Mouse (Mus musculus) limb, embryonic 15.5 days (tissue): ENCODE data around the gene Timm22. TPM values are rescaled to one million over a fixed set of nuclear protein-coding genes. Genes with fewer than 3 reads are reported as not detected.

Experiments used
- ATAC-seq: fragments of 200-750 bp; cut with Nextera tagmentation; 2 replicates; pipeline ENCODE4 v1.8.0; 2017; ENCODE audit warnings: low read depth, moderate TSS enrichment; ENCODE audit not compliant: insufficient number of reproducible peaks, low FRiP score, low TSS enrichment
- H3K27ac ChIP-seq: fragments of 300-500 bp; sonication (generic); 2 replicates; pipeline ENCODE4 v1.5.1; 2015; ENCODE audit warnings: moderate library complexity, mild to moderate bottlenecking, inconsistent platforms
- H3K27me3 ChIP-seq: fragments of 300-500 bp; sonication (generic); 2 replicates; pipeline ENCODE4 v1.6.1; 2015; ENCODE audit warnings: inconsistent platforms
- H3K36me3 ChIP-seq: fragments of 300-500 bp; sonication (generic); 2 replicates; pipeline ENCODE4 v1.6.1; 2015; ENCODE audit warnings: inconsistent platforms
- H3K4me1 ChIP-seq: fragments of 300-500 bp; sonication (generic); 2 replicates; pipeline ENCODE4 v1.6.1; 2015; ENCODE audit warnings: inconsistent platforms
- H3K4me2 ChIP-seq: fragments of 300-500 bp; sonication (generic); 2 replicates; pipeline ENCODE4 v1.6.1; 2015; ENCODE audit warnings: mild to moderate bottlenecking, inconsistent platforms
- H3K4me3 ChIP-seq: fragments of 300-500 bp; sonication (generic); 2 replicates; pipeline ENCODE4 v1.5.1; 2015; ENCODE audit warnings: mild to moderate bottlenecking, inconsistent platforms
- H3K9ac ChIP-seq: fragments of 300-500 bp; sonication (generic); 2 replicates; pipeline ENCODE4 v1.6.1; 2015; ENCODE audit warnings: inconsistent platforms
- H3K9me3 ChIP-seq: fragments of 300-500 bp; sonication (generic); 2 replicates; pipeline ENCODE4 v1.6.1; 2016; ENCODE audit warnings: inconsistent platforms
- WGBS: fragments of 180-500 bp; shearing (Covaris S2); methylation state at CpG from one replicate; pipeline ENCODE4 v1.1.7; 2015; 5-methylcytosine and 5-hydroxymethylcytosine counted together
- polyA plus RNA-seq: library from polyadenylated mRNA; unstranded; fragments of >200 nt; fragmentation: Nextera tagmentation; extraction: Ambion mirVana; gene quantifications from 2 replicates; pipeline ENCODE4 v1.2.1, GENCODE M21; 2015

Gene Timm22
- polyA plus RNA-seq, 1 experiment from 2014 or later: 107 TPM

DNA sequence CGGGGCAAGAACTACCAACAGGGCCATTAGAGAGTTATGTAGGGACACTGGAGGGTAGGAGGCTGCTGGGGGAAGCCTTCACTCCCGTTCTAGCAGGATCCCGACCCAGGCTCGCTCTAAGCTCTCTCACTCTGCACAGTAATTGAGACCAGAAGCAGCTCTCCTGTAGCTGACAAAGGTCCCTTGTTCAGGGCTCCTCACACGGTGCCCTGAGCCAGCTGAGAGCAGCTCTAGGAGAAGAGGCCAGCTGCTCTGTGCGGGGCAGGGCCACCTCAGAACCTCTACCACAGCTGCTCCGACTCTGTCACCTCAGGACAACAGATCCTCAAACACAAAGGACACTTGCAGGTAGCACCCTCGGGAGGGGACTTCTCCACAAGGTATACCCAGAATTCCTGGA is 38.7 kb downstream of the Timm22 start:
- peaks cover 57% of the 10 kb centered on the region for H3K4me1 ChIP-seq
- no peak overlapping the region for H3K4me3 ChIP-seq
- 28% methylated on average over 8 of the region's 8 CpGs for WGBS
- no peak overlapping the region for H3K9ac ChIP-seq
- no peak for ATAC-seq
- H3K27ac ChIP-seq: peak overlapping the region; percentile 29; the same call in 1 of the 2 replicates
- H3K27me3 ChIP-seq: no peaks in the 10 kb centered on the region
- H3K36me3 ChIP-seq: 0 out of 2 replicates have a peak, but pooled peaks cover 14% of the 10 kb centered on the region
- H3K9me3 ChIP-seq: no peaks in the 10 kb centered on the region
- no peak overlapping the region for H3K4me2 ChIP-seq

GRCm38 (mm10) chr11:76446251-76446650 is 39.5 kb downstream of the Timm22 start:
- Histone ChIP-seq H3K36me3 (peaks cover 19% of the 10 kb centered on the region; the same call in 1 of the 2 replicates), H3K27me3 (no peaks in the 10 kb centered on the region), H3K9me3 (no peaks in the 10 kb centered on the region), H3K4me2 (no peak overlapping the region), H3K4me1 (peaks cover 53% of the 10 kb centered on the region), H3K4me3 (no peak overlapping the region), H3K9ac (no peak overlapping the region), H3K27ac (peak overlapping the region; percentile 29; the same call in 1 of the 2 replicates)
- 5% methylated on average over 10 of the region's 10 CpGs for WGBS
- ATAC-seq: no peak

- Histone ChIP-seq H3K9me3 (no peaks in the 10 kb centered on the region), H3K9ac (peak overlapping the region; percentile 8; the same call in 1 of the 2 replicates), H3K36me3 (peaks cover 36% of the 10 kb centered on the region), H3K4me3 (no peak overlapping the region), H3K27me3 (no peaks in the 10 kb centered on the region), H3K4me1 (peaks cover 57% of the 10 kb centered on the region), H3K27ac (peak overlapping the region; percentile 75), H3K4me2 (no peak overlapping the region)
- ATAC-seq: peak; percentile 81
- WGBS: 12% methylated on average over 15 of the region's 15 CpGs
These were observed 42.9 kb downstream of the Timm22 start for GRCm38 (mm10) chr11:76449520-76450201.

- Histone ChIP-seq H3K4me1 (peaks cover 55% of the 10 kb centered on the region), H3K9ac (no peak overlapping the region), H3K9me3 (no peaks in the 10 kb centered on the region), H3K27me3 (no peaks in the 10 kb centered on the region), H3K36me3 (peaks cover 41% of the 10 kb centered on the region), H3K4me2 (no peak overlapping the region), H3K4me3 (no peak overlapping the region), H3K27ac (peak overlapping the region; percentile 75)
- WGBS: 37% methylated on average over 3 of the region's 3 CpGs
- ATAC-seq: no peak
These were observed 43.4 kb downstream of the Timm22 start for GRCm38 (mm10) chr11:76450202-76450561.

DNA sequence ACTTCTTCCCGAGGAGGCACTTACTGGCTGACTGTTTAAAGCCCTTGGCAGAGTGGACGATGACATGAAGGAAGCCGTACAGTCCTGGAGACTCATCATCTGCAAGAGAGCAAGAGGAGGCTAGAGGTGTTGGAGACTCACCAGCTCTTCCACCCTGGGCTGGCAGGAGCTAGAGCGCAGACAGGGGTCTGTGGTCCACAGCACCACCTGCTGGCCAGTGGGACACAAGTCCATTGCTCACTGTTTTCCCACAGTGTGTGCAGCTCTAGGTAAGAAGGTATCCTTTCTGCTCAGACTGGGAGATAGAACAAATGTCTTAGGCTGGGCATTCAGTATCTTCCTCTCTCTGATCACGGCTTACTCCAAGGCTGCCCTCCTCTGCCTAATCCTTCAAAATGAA is 47.7 kb downstream of the Timm22 start:
- H3K27me3 ChIP-seq: no peaks in the 10 kb centered on the region
- H3K27ac ChIP-seq: no peak overlapping the region
- H3K9ac ChIP-seq: no peak overlapping the region
- no peaks in the 10 kb centered on the region for H3K9me3 ChIP-seq
- no peak overlapping the region for H3K4me3 ChIP-seq
- H3K36me3 ChIP-seq: peaks cover 63% of the 10 kb centered on the region
- no peak overlapping the region for H3K4me2 ChIP-seq
- ATAC-seq: no peak
- peaks cover 23% of the 10 kb centered on the region for H3K4me1 ChIP-seq
- 49% methylated on average over 5 of the region's 5 CpGs for WGBS

GRCm38 (mm10) chr11:76456233-76456632 is 49.5 kb downstream of the Timm22 start:
- Histone ChIP-seq H3K4me2 (no peak overlapping the region), H3K27ac (no peak overlapping the region), H3K9me3 (no peaks in the 10 kb centered on the region), H3K4me3 (no peak overlapping the region), H3K9ac (no peak overlapping the region), H3K36me3 (peaks cover 66% of the 10 kb centered on the region), H3K4me1 (peaks cover 11% of the 10 kb centered on the region), H3K27me3 (no peaks in the 10 kb centered on the region)
- 12% methylated on average over 6 of the region's 6 CpGs for WGBS
- ATAC-seq: peak; percentile 35

DNA sequence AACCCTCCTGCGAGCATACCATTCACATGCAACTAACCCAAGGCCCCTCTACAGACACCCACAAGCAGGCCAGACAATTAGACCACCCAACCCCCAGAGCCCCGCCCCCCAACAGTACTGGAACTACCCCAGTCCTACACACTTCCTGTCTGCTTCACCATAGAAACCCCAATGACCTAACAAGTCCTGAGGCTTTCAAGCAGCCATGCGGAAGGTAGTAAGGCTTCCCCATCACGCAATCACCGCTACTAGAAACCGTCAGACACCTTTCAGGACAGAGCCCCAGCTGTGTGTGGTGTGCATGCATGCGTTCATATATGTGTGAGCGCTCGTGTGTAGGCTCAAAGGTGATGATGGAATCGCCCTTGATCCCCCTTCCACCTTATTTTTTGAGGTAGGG is 50.1 kb downstream of the Timm22 start:
- 74% methylated on average over 10 of the region's 10 CpGs for WGBS
- Histone ChIP-seq H3K4me3 (no peak overlapping the region), H3K27me3 (no peaks in the 10 kb centered on the region), H3K4me1 (peaks cover 11% of the 10 kb centered on the region), H3K9ac (no peak overlapping the region), H3K27ac (no peak overlapping the region), H3K36me3 (peaks cover 68% of the 10 kb centered on the region), H3K9me3 (no peaks in the 10 kb centered on the region), H3K4me2 (no peak overlapping the region)
- no peak for ATAC-seq

- WGBS: 62% methylated on average over 9 of the region's 9 CpGs
- Histone ChIP-seq H3K9me3 (no peaks in the 10 kb centered on the region), H3K4me2 (no peak overlapping the region), H3K27ac (no peak overlapping the region), H3K9ac (no peak overlapping the region), H3K27me3 (no peaks in the 10 kb centered on the region), H3K36me3 (peaks cover 69% of the 10 kb centered on the region), H3K4me1 (peaks cover 11% of the 10 kb centered on the region), H3K4me3 (no peak overlapping the region)
- ATAC-seq: no peak
These were observed 52.0 kb downstream of the Timm22 start for GRCm38 (mm10) chr11:76458730-76459129.

DNA sequence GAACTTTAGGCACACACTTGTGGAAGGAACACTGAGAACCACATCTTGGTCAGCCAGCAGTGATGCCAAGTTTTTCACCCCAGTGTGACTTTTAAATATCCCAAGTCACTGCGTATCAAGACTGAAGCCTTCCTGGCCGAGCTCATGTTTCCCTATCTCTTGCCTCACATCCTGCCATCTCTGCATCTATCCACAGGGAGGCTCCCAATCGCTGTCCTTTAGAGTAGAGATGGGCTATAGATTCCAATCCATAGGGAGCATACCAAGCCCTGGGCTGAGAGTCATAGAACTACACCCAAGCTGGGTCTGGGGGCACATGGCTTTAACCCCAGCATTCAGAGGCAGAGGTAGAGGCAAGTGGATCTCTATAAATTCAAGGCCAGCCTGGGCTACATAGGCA is 52.7 kb downstream of the Timm22 start:
- Histone ChIP-seq H3K4me1 (peaks cover 8% of the 10 kb centered on the region), H3K4me2 (no peak overlapping the region), H3K9me3 (no peaks in the 10 kb centered on the region), H3K9ac (no peak overlapping the region), H3K27me3 (no peaks in the 10 kb centered on the region), H3K27ac (no peak overlapping the region), H3K4me3 (no peak overlapping the region), H3K36me3 (peaks cover 69% of the 10 kb centered on the region)
- 72% methylated on average over 3 of the region's 3 CpGs for WGBS
- no peak for ATAC-seq

GRCm38 (mm10) chr11:76461201-76461600 is 54.4 kb downstream of the Timm22 start:
- Histone ChIP-seq H3K9ac (no peak overlapping the region), H3K4me2 (no peak overlapping the region), H3K27ac (no peak overlapping the region), H3K27me3 (no peaks in the 10 kb centered on the region), H3K4me1 (peaks cover 13% of the 10 kb centered on the region), H3K9me3 (no peaks in the 10 kb centered on the region), H3K4me3 (no peak overlapping the region), H3K36me3 (peaks cover 59% of the 10 kb centered on the region)
- 64% methylated on average over 6 of the region's 6 CpGs for WGBS
- no peak for ATAC-seq

DNA sequence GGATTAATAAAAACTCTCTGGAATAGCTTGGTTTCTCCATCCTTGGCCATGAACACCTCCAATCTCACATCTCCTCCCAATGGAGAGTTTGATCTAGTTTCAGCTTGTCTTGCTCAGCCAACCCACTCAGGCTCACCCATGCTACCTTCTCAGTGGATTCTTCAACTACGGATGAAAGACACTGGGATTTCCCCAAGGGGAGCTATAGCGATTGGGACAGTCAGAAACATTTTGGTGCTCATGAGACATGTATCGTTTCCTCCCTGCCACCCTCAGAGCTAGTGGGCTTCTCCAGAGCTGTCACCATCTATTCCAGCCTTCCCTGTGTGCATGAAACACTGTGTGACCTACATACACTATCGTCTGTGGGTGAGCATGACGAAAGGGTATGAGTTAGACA is 54.9 kb downstream of the Timm22 start:
- ATAC-seq: no peak
- Histone ChIP-seq H3K27me3 (no peaks in the 10 kb centered on the region), H3K27ac (no peak overlapping the region), H3K4me1 (peaks cover 8% of the 10 kb centered on the region; the same call in 1 of the 2 replicates), H3K9me3 (no peaks in the 10 kb centered on the region), H3K36me3 (peaks cover 56% of the 10 kb centered on the region), H3K4me2 (no peak overlapping the region), H3K4me3 (no peak overlapping the region), H3K9ac (no peak overlapping the region)
- 78% methylated on average over 5 of the region's 5 CpGs for WGBS

- 61% methylated on average over 4 of the region's 4 CpGs for WGBS
- H3K36me3 ChIP-seq: peaks cover 52% of the 10 kb centered on the region
- H3K9ac ChIP-seq: no peak overlapping the region
- peaks cover 36% of the 10 kb centered on the region for H3K4me1 ChIP-seq
- H3K9me3 ChIP-seq: no peaks in the 10 kb centered on the region
- no peak for ATAC-seq
- no peak overlapping the region for H3K27ac ChIP-seq
- no peak overlapping the region for H3K4me3 ChIP-seq
- H3K27me3 ChIP-seq: no peaks in the 10 kb centered on the region
- H3K4me2 ChIP-seq: no peak overlapping the region
These were observed 59.1 kb downstream of the Timm22 start for GRCm38 (mm10) chr11:76465879-76466278.
